Mouse (Mus musculus) midbrain, embryonic 16.5 days (tissue): Measurements from ENCODE around the gene Cfap44. TPM values are rescaled to one million over a fixed set of nuclear protein-coding genes. Genes with fewer than 3 reads are reported as not detected.

Source experiments
- ATAC-seq: fragments of 200-750 bp; cut with Nextera tagmentation; 2 replicates; pipeline ENCODE4 v1.8.0; 2017; ENCODE audit warnings: moderate TSS enrichment
- H3K27ac ChIP-seq: fragments of 300-500 bp; sonication (generic); 2 replicates; pipeline ENCODE4 v1.5.1; 2014; ENCODE audit warnings: mild to moderate bottlenecking, low read length, mixed read lengths
- H3K27me3 ChIP-seq: fragments of 300-500 bp; sonication (generic); 2 replicates; pipeline ENCODE4 v1.6.1; 2014; ENCODE audit warnings: low read depth, low read length, mixed read lengths; ENCODE audit not compliant: control insufficient read depth, insufficient read depth
- H3K36me3 ChIP-seq: fragments of 300-500 bp; sonication (generic); 2 replicates; pipeline ENCODE4 v1.6.1; 2014; ENCODE audit warnings: mild to moderate bottlenecking, low read length, moderate library complexity, mixed read lengths; ENCODE audit not compliant: control insufficient read depth, insufficient read depth
- H3K4me1 ChIP-seq: fragments of 300-500 bp; sonication (generic); 2 replicates; pipeline ENCODE4 v1.6.1; 2014; ENCODE audit warnings: mild to moderate bottlenecking, low read length, mixed read lengths; ENCODE audit not compliant: control insufficient read depth, insufficient read depth
- H3K4me2 ChIP-seq: fragments of 300-500 bp; sonication (generic); 2 replicates; pipeline ENCODE4 v1.6.1; 2014; ENCODE audit warnings: mild to moderate bottlenecking, low read length, mixed read lengths
- H3K4me3 ChIP-seq: fragments of 300-500 bp; sonication (generic); 2 replicates; pipeline ENCODE4 v1.5.1; 2014; ENCODE audit warnings: low read depth, mild to moderate bottlenecking, low read length, moderate library complexity, mixed read lengths
- H3K9ac ChIP-seq: fragments of 300-500 bp; sonication (generic); 2 replicates; pipeline ENCODE4 v1.6.1; 2014; ENCODE audit warnings: low read depth, low read length, mixed read lengths
- H3K9me3 ChIP-seq: fragments of 300-500 bp; sonication (generic); replicated peaks from 2 replicates; pipeline ENCODE4 v1.6.1; 2014; ENCODE audit warnings: mild to moderate bottlenecking, low read length, mixed read lengths; ENCODE audit not compliant: control insufficient read depth, poor library complexity, severe bottlenecking
- WGBS: fragments of 180-500 bp; shearing (Covaris S2); extraction: QIAGEN DNeasy Blood & Tissue Kit; methylation state at CpG from one replicate; pipeline ENCODE4 v1.1.7; 2014; 5-methylcytosine and 5-hydroxymethylcytosine counted together
- polyA plus RNA-seq: library from polyadenylated mRNA; unstranded; fragments of >200 nt; fragmentation: Nextera tagmentation; extraction: Ambion mirVana; gene quantifications from 2 replicates; pipeline ENCODE4 v1.2.1, GENCODE M21; 2015

Cfap44 gene
- polyA plus RNA-seq, 1 experiment from 2014 or later = 7.0 TPM

GRCm38 (mm10) chr16:44528955-44529354 lies 134.4 kb downstream of the Cfap44 start:
- 77% methylated on average over 7 of the region's 7 CpGs for WGBS
- H3K4me1 ChIP-seq = peaks cover 45% of the 10 kb centered on the region
- 0 out of 2 replicates have a peak overlapping the region, but pooled peaks have one; percentile 26 for H3K27ac ChIP-seq
- ATAC-seq = no peak
- no peak overlapping the region for H3K9ac ChIP-seq
- no peak overlapping the region for H3K4me2 ChIP-seq
- H3K36me3 ChIP-seq = no peaks in the 10 kb centered on the region
- no peaks in the 10 kb centered on the region for H3K27me3 ChIP-seq
- H3K4me3 ChIP-seq = no peak overlapping the region
- H3K9me3 ChIP-seq = no peaks in the 10 kb centered on the region

DNA sequence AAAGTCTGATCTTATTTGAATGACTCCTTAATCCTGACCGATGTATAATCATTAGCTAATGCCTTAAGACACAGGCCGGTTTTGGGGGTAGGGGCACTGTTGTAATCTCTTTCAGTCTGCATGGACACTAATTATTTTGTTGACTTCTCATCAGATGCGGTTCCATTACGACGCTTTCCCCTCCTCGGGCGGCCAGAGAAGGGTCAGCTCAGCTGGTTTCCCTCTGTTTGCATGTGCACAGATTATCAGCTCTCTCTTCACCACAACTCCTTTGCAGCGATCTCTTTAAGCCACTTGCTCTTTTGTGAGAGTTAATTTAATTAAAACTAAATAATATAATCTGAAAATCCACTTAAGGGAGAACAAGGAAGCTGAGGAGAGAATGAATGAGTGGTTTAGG lies 135.1 kb downstream of the Cfap44 start:
- Histone ChIP-seq H3K36me3 (no peaks in the 10 kb centered on the region), H3K9me3 (no peaks in the 10 kb centered on the region), H3K4me2 (peak overlapping the region; percentile 62; the same call in 1 of the 2 replicates), H3K4me1 (peaks cover 45% of the 10 kb centered on the region), H3K4me3 (no peak overlapping the region), H3K27ac (peak overlapping the region; percentile 82), H3K27me3 (no peaks in the 10 kb centered on the region), H3K9ac (no peak overlapping the region)
- WGBS = 6% methylated on average over 8 of the region's 8 CpGs
- no peak for ATAC-seq

DNA sequence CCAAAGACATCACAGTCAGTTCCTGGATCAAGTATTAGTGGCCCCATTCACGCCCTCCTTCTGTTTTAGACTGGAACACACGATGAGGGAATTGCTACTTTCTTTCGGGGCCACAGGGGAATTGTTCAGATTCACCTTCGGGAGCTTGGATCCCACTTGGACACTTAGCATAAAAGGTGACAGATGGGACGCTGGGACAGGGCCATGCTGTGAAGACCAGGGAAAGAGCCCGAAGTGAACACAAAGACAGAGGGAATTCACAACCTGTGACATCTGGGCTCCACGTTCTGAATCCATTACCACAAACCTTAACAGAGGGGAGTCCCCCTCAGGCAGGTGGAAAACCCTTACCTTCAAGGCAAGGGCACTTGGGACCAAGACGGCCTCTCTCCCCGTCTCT lies 135.6 kb downstream of the Cfap44 start:
- peak overlapping the region; percentile 82 for H3K27ac ChIP-seq
- no peaks in the 10 kb centered on the region for H3K27me3 ChIP-seq
- 3% methylated on average over 9 of the region's 9 CpGs for WGBS
- peak; percentile 29 for ATAC-seq
- H3K4me1 ChIP-seq = peaks cover 45% of the 10 kb centered on the region
- H3K4me3 ChIP-seq = peak overlapping the region; percentile 33; the same call in 1 of the 2 replicates
- no peaks in the 10 kb centered on the region for H3K36me3 ChIP-seq
- no peaks in the 10 kb centered on the region for H3K9me3 ChIP-seq
- peak overlapping the region; percentile 62 for H3K4me2 ChIP-seq
- H3K9ac ChIP-seq = peak overlapping the region; percentile 62; the same call in 1 of the 2 replicates

GRCm38 (mm10) chr16:44530829-44531228 lies 136.2 kb downstream of the Cfap44 start:
- Histone ChIP-seq H3K9me3 (no peaks in the 10 kb centered on the region), H3K4me1 (peaks cover 45% of the 10 kb centered on the region), H3K36me3 (no peaks in the 10 kb centered on the region), H3K27me3 (no peaks in the 10 kb centered on the region), H3K4me3 (peak overlapping the region; percentile 33), H3K27ac (peak overlapping the region; percentile 82), H3K4me2 (peak overlapping the region; percentile 62), H3K9ac (peak overlapping the region; percentile 62)
- 1% methylated on average over 7 of the region's 7 CpGs for WGBS
- peak; percentile 90 for ATAC-seq

DNA sequence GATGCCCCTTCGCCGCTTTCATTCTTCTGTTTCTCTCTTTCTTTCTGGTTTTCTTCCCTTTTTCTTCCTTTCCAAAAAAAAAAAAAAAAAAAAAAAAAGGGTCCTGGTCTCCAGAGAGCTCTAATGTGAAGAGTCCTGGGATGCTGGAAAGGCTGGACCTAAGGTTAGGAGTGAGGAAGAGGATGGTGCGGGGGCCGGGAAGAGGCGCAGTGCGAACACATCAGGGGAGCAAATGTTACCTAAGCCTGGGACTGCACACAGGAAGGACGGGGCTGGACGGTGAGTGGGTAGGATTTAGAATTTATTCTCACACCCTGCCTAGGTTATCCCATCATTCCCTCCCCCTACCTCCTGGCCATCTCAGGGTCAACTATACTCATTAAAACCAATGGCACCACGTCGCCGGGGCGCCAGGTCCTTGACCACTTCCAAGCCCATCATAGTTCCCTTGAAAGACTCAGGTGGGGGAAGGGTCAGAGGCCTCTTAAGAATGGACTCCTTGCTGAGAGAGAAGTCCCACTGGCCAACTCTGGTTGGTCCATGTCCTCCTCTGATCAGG lies 136.7 kb downstream of the Cfap44 start:
- no peaks in the 10 kb centered on the region for H3K36me3 ChIP-seq
- peak; percentile 12 for ATAC-seq
- H3K27me3 ChIP-seq = no peaks in the 10 kb centered on the region
- peak overlapping the region; percentile 82 for H3K27ac ChIP-seq
- H3K9ac ChIP-seq = peak overlapping the region; percentile 62
- H3K4me2 ChIP-seq = peak overlapping the region; percentile 62
- H3K9me3 ChIP-seq = no peaks in the 10 kb centered on the region
- peak overlapping the region; percentile 33 for H3K4me3 ChIP-seq
- WGBS = 3% methylated on average over 12 of the region's 12 CpGs
- H3K4me1 ChIP-seq = peaks cover 46% of the 10 kb centered on the region

Other genes starting within 250 kb of the Cfap44 start
- gene Usf3, start 221.6 kb upstream of the Cfap44 start, polyA plus RNA-seq = 2.0 and 2.5 TPM in 2 replicates
- gene Sidt1, start 61.6 kb upstream of the Cfap44 start, polyA plus RNA-seq = 11.2 and 11.9 TPM in 2 replicates
- gene Spice1, start 47.7 kb upstream of the Cfap44 start, polyA plus RNA-seq = 11.8 and 12.3 TPM in 2 replicates
- gene Boc, start 164.1 kb downstream of the Cfap44 start, polyA plus RNA-seq = 7.3 and 10.5 TPM in 2 replicates